Mouse (Mus musculus) cortical plate, adult 2 months (tissue): Measurements from ENCODE around the gene Ccnt2. TPM values are rescaled to one million over a fixed set of nuclear protein-coding genes. Genes with fewer than 3 reads are reported as not detected.

Experiments
- H3K27ac ChIP-seq: fragments of 200-500 bp; 2 replicates; pipeline ENCODE4 v1.5.1; 2012; ENCODE audit warnings: low read length, control low read depth, inconsistent platforms; ENCODE audit not compliant: insufficient read depth
- H3K4me1 ChIP-seq: fragments of 200-500 bp; 2 replicates; pipeline ENCODE4 v1.6.1; 2011; ENCODE audit warnings: low read length; ENCODE audit not compliant: control insufficient read depth, insufficient read depth
- H3K4me3 ChIP-seq: fragments of 200-500 bp; 2 replicates; pipeline ENCODE4 v1.5.1; 2011; ENCODE audit warnings: mild to moderate bottlenecking, low read length, control low read depth; ENCODE audit not compliant: insufficient read depth
- CTCF ChIP-seq: fragments of 200-500 bp; IDR thresholded peaks from 2 replicates; pipeline ENCODE4 v1.5.1; 2011; ENCODE audit warnings: mild to moderate bottlenecking, control low read depth, low read length; ENCODE audit not compliant: insufficient read depth; ENCODE audit errors: extremely low read depth
- POLR2A ChIP-seq: fragments of 200-500 bp; IDR thresholded peaks from 2 replicates; pipeline ENCODE4 v1.6.1; 2011; ENCODE audit warnings: mild to moderate bottlenecking, low read length, control low read depth; ENCODE audit not compliant: insufficient read depth; ENCODE audit errors: extremely low read depth
- polyA plus RNA-seq: library from polyadenylated mRNA; depleted of rRNA; stranded (reverse); fragments of >200 nt; gene quantifications from 2 replicates; pipeline ENCODE4 v1.2.3, GENCODE M21; 2012

Gene Ccnt2
- polyA plus RNA-seq, 1 experiment: 54.3 TPM

- Histone ChIP-seq H3K4me3 (no peak overlapping the region), H3K4me1 (no peaks in the 10 kb centered on the region), H3K27ac (no peak overlapping the region)
- TF ChIP-seq CTCF (0 out of 2 replicates have a peak, but pooled peaks have one; percentile 17), POLR2A (no peak)
These were observed 8.5 kb upstream of the Ccnt2 start for GRCm38 (mm10) chr1:127765468-127765867.

- no peak for TF ChIP-seq POLR2A
- TF ChIP-seq CTCF: no peak
- Histone ChIP-seq H3K4me1 (no peaks in the 10 kb centered on the region), H3K27ac (no peak overlapping the region), H3K4me3 (no peak overlapping the region)
These were observed 7.2 kb upstream of the Ccnt2 start for GRCm38 (mm10) chr1:127766741-127767140.

- Histone ChIP-seq H3K4me1 (peaks cover 2% of the 10 kb centered on the region; the same call in 1 of the 2 replicates), H3K4me3 (peak overlapping the region; percentile 93), H3K27ac (no peak overlapping the region)
- TF ChIP-seq CTCF (no peak), POLR2A (no peak)
These were observed 664 bp upstream of the Ccnt2 start for GRCm38 (mm10) chr1:127773198-127773802.

DNA sequence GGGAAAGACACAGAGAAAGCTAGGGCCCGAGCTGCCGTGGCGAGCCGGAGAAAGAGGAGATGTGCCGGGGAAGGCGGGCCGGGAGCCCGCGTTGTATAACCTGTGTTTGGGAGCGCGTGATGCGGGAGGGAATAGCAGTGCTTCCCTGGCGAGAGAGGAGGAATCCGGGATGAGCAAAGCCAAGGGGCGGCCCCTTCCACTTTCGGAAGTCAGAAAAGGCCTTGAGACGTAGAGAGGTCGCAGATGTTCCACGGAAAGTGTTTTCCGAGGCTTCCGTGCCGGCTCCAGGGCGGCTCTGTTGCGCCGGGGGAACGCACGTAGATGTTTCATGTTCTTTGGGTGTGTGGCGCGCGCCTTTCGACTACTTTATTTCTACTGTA lies 527 bp downstream of the Ccnt2 start:
- TF ChIP-seq CTCF: no peak
- TF ChIP-seq POLR2A: no peak
- peak overlapping the region; percentile 93 for H3K4me3 ChIP-seq

DNA sequence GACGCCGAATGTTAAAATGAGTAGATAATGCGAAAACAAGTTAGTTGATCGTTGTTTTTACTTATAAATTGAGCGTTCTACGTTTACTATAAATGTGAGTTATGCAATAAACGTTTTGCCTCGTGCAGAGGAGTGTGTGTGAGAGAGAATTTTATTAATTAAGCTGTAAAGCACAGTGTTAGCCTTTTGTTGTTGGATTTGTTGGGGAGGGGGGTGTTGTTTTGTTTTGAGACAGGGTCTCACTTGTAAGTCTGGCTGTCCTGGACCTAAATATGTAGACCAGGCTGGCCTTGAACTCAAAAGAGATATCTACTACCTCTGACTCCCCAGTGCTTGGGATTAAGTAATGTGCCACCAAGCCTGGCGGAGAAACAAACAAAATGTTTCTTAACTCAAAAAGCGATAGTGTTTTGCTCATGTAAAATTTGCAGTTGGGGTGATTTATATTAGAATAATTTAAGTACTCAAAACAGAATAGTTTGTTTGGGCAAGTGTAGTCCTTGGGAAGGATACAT lies 1.3 kb downstream of the Ccnt2 start:
- TF ChIP-seq CTCF (no peak), POLR2A (no peak)
- no peak overlapping the region for H3K27ac ChIP-seq
- peaks cover 2% of the 10 kb centered on the region; the same call in 1 of the 2 replicates for H3K4me1 ChIP-seq
- H3K4me3 ChIP-seq: peak overlapping the region; percentile 93; the same call in 1 of the 2 replicates

More for the DNA sequence above, 527 bp downstream of the Ccnt2 start:
- H3K4me1 ChIP-seq: peaks cover 2% of the 10 kb centered on the region; the same call in 1 of the 2 replicates
- H3K27ac ChIP-seq: peak overlapping the region; percentile 91

DNA sequence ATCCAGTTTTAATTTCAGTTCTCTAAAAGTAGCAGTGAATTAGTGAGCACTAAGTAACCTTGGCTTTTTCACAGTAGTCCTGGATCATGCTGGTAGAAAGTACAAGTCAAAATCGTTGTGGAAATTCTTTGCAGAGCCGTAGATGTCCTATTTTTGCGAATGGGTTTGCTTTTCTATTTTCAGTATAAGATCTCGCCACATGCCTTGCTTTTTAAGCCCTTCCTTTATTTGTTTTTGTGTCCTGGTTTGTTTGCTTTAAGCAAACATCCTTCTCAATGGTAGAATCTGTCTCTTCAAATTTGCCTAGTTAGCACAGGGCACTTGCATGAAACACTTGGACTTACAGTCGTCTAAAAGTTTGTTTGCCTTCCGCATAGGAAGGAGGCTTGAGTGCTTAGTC lies 2.3 kb downstream of the Ccnt2 start:
- Histone ChIP-seq H3K4me1 (peaks cover 4% of the 10 kb centered on the region; the same call in 1 of the 2 replicates), H3K27ac (no peak overlapping the region), H3K4me3 (peak overlapping the region; percentile 9; the same call in 1 of the 2 replicates)
- TF ChIP-seq POLR2A: no peak
- no peak for TF ChIP-seq CTCF

GRCm38 (mm10) chr1:127778611-127779010 lies 4.6 kb downstream of the Ccnt2 start:
- Histone ChIP-seq H3K27ac (no peak overlapping the region), H3K4me1 (peaks cover 7% of the 10 kb centered on the region; the same call in 1 of the 2 replicates), H3K4me3 (no peak overlapping the region)
- TF ChIP-seq POLR2A: no peak

- no peak overlapping the region for H3K4me3 ChIP-seq
- no peak overlapping the region for H3K27ac ChIP-seq
- TF ChIP-seq POLR2A (no peak), CTCF (no peak)
- peaks cover 8% of the 10 kb centered on the region; the same call in 1 of the 2 replicates for H3K4me1 ChIP-seq
These were observed 6.2 kb downstream of the Ccnt2 start for GRCm38 (mm10) chr1:127780142-127780541.

DNA sequence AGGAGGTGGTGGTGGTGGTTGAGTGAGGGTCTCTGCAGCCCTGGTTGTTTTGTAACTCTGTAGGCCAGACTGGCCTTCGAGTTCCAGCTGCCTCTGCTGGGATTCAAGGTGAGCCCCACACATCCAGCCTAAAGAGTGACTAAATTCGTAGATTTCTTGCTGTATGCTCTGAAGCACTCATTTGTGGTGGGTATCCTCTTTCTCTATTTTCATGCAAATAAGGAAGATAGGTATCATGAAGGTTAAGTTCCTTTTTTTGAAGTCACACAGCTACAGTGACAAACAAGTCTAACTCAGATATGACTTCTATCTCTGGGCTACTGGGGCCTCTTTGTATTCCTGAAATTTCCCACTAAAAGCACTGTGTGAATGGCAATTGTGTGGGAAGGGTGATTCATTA lies 6.9 kb downstream of the Ccnt2 start:
- Histone ChIP-seq H3K4me3 (no peak overlapping the region), H3K27ac (no peak overlapping the region), H3K4me1 (peaks cover 8% of the 10 kb centered on the region; the same call in 1 of the 2 replicates)
- TF ChIP-seq CTCF (no peak), POLR2A (no peak)

DNA sequence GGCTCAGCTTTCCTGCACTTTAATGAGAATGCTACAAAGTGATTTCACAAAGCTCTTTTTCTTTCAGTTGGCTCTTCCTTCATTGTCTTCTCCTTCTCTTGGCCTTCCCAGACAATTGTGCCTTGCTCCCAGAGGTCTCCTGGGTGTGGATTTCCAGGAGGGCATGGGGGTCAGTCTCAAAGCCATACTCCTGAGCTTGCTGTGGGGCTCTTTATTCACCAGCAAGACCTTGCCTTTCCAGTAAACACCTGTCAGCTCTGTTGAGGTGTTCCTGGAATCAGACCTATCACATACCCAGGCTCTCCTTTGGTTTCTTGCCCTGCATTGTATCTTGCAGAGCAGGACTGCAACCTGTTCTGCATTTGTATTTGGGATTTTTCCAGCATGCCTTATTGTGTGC lies 9.9 kb downstream of the Ccnt2 start:
- Histone ChIP-seq H3K27ac (no peak overlapping the region; the same call in 1 of the 2 replicates), H3K4me1 (peaks cover 8% of the 10 kb centered on the region; the same call in 1 of the 2 replicates), H3K4me3 (no peak overlapping the region)
- TF ChIP-seq POLR2A: no peak
- TF ChIP-seq CTCF: no peak
